Mouse (Mus musculus): ENCODE measurements around the gene Gapdh.
A peak's percentile ranks its signal among the peaks of the same experiment; 100 is the strongest.

Gene Gapdh

DNA sequence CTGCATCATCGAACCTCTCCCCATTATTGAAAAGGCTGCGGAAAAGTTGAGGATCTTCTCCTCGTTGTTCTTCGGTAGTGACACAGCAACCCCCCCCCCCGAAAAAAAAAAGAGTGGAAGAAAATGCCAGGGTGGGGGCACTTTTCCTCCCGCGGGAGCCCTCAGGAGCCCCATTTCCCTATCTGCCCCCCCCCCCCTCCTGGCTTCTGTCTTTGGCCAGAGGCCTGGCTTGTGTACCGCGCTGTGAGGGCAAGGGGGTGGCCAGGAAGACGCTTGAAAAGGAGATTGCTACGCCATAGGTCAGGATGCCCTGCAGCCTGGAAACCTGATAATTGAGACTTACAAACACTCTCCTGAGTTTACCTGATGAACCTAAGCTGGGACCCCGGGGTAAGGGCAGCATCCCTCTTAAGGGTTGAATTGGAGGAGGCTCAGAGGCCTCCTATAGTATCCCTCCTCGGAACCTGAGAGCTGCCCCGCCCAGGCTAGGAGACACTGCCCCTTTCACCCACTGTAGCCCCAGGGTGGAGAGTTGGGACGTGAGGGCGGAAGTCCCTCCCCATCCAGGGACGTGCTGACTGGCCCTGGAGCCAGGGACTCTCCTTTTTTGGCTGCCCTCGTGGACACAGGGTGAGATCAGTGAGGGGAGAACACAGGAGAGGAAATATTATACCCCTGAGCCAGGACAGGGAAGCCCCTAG is at the start of gene Gapdh:
Gene Gapdh, minus strand, starts transcription at position 417 of the 701 bp plus-strand sequence.
- DNase-seq (ENCODE audit: low spot score), result peak; percentile 67

GRCm38 (mm10) chr6:125215148-125215954 is 49.1 kb upstream of the Gapdh start, which contains the start of gene Vamp1:
Vamp1 (plus strand) TSS chr6:125215551.
- peak; percentile 97 for DNase-seq (ENCODE audit: low spot score)

GRCm38 (mm10) chr6:125213715-125214114 is 47.4 kb upstream of the Gapdh start:
- no peak for DNase-seq (ENCODE audit: low spot score)

DNA sequence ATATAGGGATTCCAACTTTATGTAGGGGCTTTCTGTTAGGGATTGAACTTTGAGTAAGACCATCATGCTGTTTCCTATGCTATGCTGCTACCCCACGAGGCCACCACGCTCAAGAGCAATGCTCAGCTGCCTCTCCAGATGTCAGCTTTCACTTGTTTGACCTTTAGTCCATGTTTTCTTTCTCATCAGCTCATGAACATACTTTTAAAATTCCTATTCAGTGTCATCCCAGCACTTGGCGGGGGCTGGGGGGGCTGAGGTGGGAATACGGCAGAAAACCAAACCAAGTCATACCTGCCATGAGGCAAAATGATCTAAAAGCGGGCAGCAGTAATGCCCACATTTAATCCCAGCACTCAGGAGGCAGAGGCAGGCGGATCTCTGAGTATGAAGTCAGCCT is 46.9 kb upstream of the Gapdh start:
- no peak for DNase-seq (ENCODE audit: low spot score)

- no peak for DNase-seq (ENCODE audit: low spot score)
These were observed 46.4 kb upstream of the Gapdh start for GRCm38 (mm10) chr6:125212621-125213020.

DNA sequence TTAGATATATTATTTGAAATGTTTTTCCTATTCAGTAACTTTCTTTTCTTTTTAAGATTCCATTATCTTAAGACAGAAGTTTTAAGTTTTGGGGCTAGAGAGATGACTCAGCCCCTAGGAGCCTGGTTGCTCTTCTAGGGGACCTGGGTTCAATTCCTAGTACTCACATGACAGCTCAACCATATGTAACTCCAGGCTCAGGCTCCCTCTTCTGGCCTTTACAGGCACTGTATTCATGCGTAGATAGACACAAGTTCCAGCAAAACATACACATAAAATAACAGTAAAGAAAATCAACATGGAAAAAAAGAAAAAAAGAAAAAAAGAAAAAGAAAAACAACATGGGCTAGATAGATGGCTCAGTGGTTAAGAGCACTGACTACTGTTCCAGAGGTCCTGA is 44.2 kb upstream of the Gapdh start:
- no peak for DNase-seq (ENCODE audit: low spot score)

DNA sequence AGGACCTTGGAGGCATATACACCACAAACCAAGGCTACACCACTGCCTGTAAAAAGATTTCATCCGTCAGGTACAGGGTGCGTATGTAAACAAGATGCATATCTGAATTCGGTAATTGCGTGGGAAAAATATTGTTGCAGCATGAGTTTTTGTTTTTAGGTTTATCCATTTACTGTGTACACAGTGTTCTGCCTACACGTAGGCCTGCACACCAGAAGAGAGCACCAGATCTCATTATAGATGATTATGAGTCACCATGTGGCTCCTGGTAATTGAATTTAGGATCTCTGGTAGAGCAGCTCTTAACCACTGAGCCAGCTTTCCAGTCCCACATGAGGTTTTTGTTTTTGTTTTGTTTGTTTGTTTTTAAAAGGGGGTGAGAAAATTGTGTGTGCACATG is 30.9 kb upstream of the Gapdh start:
- DNase-seq (ENCODE audit: low spot score), result no peak

- DNase-seq (ENCODE audit: low spot score), result no peak
These were observed 30.0 kb upstream of the Gapdh start for GRCm38 (mm10) chr6:125196301-125196700.

- no peak for DNase-seq (ENCODE audit: low spot score)
These were observed 29.3 kb upstream of the Gapdh start for GRCm38 (mm10) chr6:125195541-125196075.

DNA sequence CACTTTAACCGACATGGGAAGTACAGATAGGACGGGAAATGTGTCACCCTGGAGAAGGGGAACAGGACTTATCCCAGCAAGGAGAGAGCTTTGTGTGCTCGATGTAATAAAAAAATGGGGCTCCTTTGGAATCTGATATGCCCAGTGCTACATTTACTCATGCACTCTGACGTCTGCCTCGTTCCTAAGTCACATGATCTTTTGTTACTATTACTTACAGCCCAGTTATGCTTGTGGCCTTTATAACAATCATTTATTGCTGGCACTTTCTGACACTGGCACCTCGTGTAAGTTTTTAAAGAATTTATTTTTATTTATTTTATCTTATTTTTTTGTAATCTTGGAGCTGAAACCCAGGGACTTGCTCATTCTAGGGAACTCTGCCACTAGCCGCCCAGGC is 27.1 kb upstream of the Gapdh start:
- no peak for DNase-seq (ENCODE audit: low spot score)

DNA sequence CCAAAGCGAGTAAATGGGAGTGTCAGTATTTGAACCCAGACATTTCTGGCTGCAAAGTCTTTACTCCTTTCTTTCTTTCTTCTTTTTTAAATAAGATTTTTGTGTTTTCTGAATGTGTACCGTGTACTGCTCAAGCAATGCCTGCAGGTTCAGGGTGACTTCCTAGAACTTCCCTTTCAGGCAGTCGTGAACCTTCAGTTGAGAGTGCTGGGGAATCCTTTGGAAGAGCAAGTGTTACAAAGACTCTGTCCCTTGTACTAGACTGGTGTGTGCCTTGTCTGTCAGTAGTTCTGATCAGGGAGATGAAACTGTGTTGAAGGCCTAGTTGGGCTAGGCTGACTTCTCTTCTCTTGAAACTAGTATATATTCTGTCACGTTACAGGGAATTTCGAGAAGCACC is 26.6 kb upstream of the Gapdh start:
- no peak for DNase-seq (ENCODE audit: low spot score)

DNA sequence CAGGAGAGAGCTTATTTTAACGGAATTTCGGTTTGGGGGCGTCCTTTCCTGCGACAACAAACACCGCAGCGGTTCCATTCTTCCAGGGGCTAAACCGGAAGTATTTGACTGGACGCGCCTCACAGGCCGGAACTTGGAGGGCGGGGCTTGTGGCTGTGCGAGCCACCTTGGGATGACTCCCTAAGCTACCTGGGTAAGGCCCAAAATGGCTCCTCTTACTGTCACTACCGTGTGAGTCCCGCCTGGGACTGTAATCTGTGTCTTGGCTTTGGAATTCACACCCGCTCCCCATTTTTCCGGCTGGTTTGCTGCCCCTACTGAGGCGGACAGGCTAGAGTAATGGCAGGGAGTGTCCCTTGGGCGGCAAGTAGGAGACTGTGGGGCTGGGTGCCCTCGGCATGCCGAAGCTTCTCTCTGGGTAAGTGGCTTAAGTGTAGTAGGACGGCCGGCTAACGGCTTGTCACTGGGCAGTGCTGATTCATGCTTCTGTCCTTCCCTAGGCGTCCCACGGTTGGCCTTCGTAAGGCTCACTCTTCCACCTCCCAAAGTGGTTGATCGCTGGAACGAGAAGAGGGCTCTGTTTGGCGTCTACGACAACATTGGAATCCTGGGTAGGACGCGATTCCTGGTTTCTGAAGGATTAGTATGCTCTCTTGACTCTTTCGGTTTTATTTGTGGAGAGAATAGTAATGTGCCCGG is 25.9 kb upstream of the Gapdh start:
- peak; percentile 91 for DNase-seq (ENCODE audit: low spot score)

DNA sequence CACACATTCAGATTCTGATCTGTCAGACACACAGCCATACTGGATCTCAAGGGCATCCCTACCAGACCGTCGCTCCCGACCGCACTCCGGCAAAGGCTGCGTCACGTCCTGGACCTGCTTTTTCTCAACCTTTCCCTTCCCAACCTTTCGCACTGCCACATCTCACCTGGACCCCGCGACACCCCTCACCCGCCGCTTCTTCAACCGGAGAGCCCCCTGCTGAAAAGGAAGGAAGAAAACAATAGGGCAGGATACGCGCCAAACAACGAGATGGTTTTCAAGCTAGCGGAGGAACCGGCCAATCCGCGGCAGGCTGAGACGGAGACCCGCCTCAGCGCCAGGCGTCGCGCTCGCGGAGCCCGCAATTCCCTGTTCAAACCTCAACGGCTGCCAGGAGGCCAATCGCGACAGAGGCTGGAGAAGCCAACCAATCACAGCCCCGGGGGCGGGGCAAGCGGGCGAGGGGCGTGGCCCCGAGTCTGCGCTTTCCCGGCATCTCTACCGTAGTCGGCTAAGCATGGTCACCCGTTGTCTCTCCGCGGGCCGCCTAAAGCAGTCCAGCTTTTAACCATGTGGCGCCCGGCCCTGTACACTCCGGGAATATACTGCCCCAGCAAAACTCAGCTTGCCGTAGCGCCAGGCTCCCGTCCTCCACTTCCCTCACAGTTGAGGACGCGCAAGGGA is 25.2 kb upstream of the Gapdh start, which contains the start of the genes Ncapd2 and Mrpl51:
Gene Ncapd2, minus strand, starts transcription at position 370 of the 684 bp plus-strand sequence.
Gene Mrpl51, plus strand, starts transcription at position 470 of the 684 bp plus-strand sequence.
- peak; percentile 98 for DNase-seq (ENCODE audit: low spot score)

- no peak for DNase-seq (ENCODE audit: low spot score)
These were observed 24.5 kb upstream of the Gapdh start for GRCm38 (mm10) chr6:125190816-125191215.

DNA sequence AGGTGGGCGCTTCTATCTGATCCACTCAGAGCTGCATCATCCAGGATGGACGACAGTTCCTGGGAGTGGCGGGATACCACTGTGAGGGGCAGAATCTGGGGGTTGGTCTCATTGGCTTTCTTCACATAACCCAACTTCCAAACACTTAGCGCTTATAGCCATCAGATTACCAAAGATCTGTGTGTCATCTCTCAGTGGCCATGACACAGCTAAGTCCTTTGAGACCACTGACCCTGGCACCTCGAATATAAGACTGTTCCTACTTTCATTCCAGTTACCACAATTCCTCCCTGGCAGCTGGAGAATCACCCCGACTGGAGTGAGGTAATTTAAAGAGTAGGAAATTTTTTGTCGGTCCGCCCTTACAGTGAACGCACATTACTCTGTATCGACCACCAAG is 19.9 kb upstream of the Gapdh start:
- no peak for DNase-seq (ENCODE audit: low spot score)

DNA sequence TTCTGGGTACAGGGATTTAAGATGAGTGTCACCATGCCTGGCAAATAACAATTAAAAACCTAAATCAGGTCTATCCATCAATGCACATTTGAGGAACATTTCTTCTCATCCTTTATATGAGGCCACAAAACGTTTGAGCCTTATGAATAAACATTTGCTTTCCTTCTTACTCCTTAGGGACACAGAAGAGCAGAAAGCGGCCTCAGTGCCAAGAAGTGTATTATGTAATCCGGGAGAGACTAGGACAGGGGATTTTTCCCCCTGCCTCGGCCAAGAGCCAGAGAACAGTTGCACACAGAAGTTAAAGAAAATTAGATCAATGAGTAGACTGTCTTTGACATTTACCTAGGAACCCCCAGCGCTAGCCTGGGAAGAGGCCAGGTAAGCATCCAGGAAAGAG is 15.9 kb upstream of the Gapdh start:
- no peak for DNase-seq (ENCODE audit: low spot score)

- DNase-seq (ENCODE audit: low spot score), result no peak
These were observed 13.3 kb upstream of the Gapdh start for GRCm38 (mm10) chr6:125179601-125180000.

- DNase-seq (ENCODE audit: low spot score), result no peak
These were observed 9.2 kb upstream of the Gapdh start for GRCm38 (mm10) chr6:125175469-125175868.

DNA sequence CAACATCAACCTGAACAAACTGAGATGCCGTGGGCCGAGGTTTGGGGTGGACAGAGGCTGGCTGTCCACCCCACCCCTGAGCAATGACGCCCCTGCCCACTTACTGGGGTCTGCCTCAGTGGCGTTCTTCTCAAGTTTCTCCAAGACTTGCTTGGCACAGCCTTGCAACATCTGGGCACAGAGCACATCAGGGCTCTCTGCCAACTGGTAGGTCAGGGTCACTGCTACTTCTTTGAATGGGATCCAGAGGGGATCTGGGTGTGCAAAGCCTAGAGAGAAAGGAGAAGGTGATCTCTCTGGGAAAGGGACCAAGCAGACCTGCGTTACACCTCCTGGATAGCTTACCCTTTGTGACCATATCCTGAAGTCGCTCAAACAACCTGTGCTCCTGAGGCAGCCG is 7.0 kb upstream of the Gapdh start:
- no peak for DNase-seq (ENCODE audit: low spot score)

DNA sequence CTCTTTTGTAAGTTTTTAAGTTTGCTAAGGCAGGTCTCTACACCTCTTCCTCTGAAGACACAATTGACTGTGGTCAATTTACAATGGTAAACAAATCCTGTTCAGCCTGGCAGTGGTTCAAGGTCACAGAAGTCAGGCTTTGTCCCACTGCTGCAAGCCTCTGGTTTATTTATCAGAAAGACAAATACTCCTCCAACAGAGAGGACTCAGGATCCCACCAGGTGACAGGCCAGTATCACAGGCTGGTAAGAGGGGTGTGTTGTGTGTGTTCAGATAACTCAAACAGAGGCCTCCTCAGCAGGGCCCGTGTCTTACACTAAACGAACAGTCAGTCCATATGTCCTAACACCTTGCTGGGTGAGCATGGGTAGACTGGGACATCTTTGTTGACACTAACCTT is 6.2 kb upstream of the Gapdh start:
- no peak for DNase-seq (ENCODE audit: low spot score)

- DNase-seq (ENCODE audit: low spot score), result no peak
These were observed 3.9 kb upstream of the Gapdh start for GRCm38 (mm10) chr6:125170194-125170593.

DNA sequence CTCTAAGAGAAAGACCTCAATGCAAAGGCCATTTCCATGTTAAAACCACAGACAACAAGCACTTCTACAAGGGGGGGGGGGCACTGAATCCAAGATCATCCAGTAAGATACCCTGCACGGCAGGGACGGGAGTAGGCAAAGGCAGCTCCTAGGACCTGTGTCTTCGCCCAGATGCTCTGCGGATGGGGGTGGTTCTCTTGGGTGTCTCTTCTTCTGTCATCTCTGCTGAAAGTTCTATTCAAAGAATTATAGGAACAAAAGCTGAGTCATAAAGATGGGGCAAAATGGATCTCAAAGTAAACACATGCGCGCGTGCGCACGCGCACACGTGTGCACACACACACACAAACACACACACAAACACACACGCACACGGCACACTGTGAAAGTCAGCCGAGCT is 1.8 kb upstream of the Gapdh start:
- DNase-seq (ENCODE audit: low spot score), result no peak
